Mouse (Mus musculus): ENCODE data around the gene Lrp10. TPM values are rescaled to one million over a fixed set of nuclear protein-coding genes. Genes with fewer than 3 reads are reported as not detected.

Gene Lrp10
- polyA plus RNA-seq, 1 experiment from 2014 or later, result 29.8 TPM

GRCm38 (mm10) chr14:54439610-54440009 lies 24.3 kb upstream of the Lrp10 start:
- Histone ChIP-seq H3K27me3 (no peaks in the 10 kb centered on the region), H3K9ac (no peak overlapping the region), H3K27ac (no peak overlapping the region), H3K4me3 (replicated peaks) (no peak overlapping the region), H3K4me2 (no peak overlapping the region), H3K36me3 (replicated peaks) (peaks cover 46% of the 10 kb centered on the region), H3K4me1 (peaks cover 4% of the 10 kb centered on the region; the same call in 1 of the 2 replicates), H3K9me3 (no peaks in the 10 kb centered on the region)
- no peak for ATAC-seq (ENCODE audit: low FRiP score)
- 45% methylated on average over 7 of the region's 7 CpGs for WGBS

DNA sequence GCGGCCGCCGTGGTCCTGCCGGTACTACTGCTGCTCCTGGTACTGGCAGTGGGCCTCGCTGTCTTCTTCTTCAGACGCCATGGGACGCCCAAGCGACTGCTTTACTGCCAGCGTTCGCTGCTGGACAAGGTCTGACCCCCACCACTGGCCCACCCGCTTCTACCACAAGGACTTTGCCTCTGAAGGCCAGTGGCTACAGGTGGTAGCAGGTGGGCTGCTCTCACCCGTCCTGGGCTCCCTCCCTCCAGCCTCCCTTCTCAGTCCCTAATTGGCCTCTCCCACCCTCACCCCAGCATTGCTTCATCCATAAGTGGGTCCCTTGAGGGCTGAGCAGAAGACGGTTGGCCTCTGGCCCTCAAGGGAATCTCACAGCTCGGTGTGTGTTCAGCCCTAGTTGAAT lies 23.4 kb upstream of the Lrp10 start:
- H3K27me3 ChIP-seq, result no peaks in the 10 kb centered on the region
- H3K27ac ChIP-seq, result no peak overlapping the region
- H3K9ac ChIP-seq, result no peak overlapping the region
- H3K4me3 ChIP-seq (replicated peaks), result no peak overlapping the region
- no peaks in the 10 kb centered on the region for H3K9me3 ChIP-seq
- WGBS, result 96% methylated on average over 14 of the region's 14 CpGs
- no peak for ATAC-seq (ENCODE audit: low FRiP score)
- H3K4me2 ChIP-seq, result no peak overlapping the region
- peaks cover 46% of the 10 kb centered on the region for H3K36me3 ChIP-seq (replicated peaks)
- peaks cover 4% of the 10 kb centered on the region; the same call in 1 of the 2 replicates for H3K4me1 ChIP-seq

- no peak overlapping the region for H3K4me3 ChIP-seq (replicated peaks)
- H3K4me1 ChIP-seq, result peaks cover 4% of the 10 kb centered on the region; the same call in 1 of the 2 replicates
- no peaks in the 10 kb centered on the region for H3K9me3 ChIP-seq
- ATAC-seq (ENCODE audit: low FRiP score), result no peak
- no peak overlapping the region for H3K4me2 ChIP-seq
- no peak overlapping the region for H3K9ac ChIP-seq
- peaks cover 43% of the 10 kb centered on the region for H3K36me3 ChIP-seq (replicated peaks)
- H3K27ac ChIP-seq, result no peak overlapping the region
- H3K27me3 ChIP-seq, result no peaks in the 10 kb centered on the region
- 85% methylated on average over 4 of the region's 4 CpGs for WGBS
Observed at GRCm38 (mm10) chr14:54441365-54441764, 22.6 kb upstream of the Lrp10 start.

- Histone ChIP-seq H3K9me3 (no peaks in the 10 kb centered on the region), H3K36me3 (replicated peaks) (peaks cover 38% of the 10 kb centered on the region), H3K27ac (no peak overlapping the region), H3K27me3 (no peaks in the 10 kb centered on the region), H3K4me3 (replicated peaks) (no peak overlapping the region), H3K4me1 (peaks cover 4% of the 10 kb centered on the region; the same call in 1 of the 2 replicates), H3K4me2 (no peak overlapping the region), H3K9ac (no peak overlapping the region)
- no peak for ATAC-seq (ENCODE audit: low FRiP score)
- 91% methylated on average over 3 of the region's 3 CpGs for WGBS
Observed at GRCm38 (mm10) chr14:54442548-54442947, 21.4 kb upstream of the Lrp10 start.

DNA sequence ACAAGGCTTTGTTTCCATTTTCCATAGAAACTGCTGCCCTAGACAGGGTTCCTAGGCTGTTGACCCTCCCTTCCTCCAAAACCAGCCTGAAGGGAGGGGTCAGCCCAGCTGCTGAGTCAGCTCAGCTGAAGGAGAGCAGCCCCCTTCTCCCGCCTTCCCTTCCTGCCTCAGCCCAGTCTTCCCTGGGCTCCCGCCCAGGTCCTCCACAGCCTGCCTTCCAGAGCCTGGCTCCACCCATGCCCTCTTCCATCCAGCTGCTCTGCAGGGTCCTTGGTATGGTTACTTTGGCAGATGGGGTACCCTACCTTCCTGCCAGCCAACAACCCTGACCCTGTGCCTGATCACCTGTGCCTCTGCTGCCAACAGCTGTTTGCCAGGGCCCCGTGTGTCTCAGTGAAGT lies 20.7 kb upstream of the Lrp10 start:
- Histone ChIP-seq H3K4me2 (no peak overlapping the region), H3K27me3 (no peaks in the 10 kb centered on the region), H3K9me3 (no peaks in the 10 kb centered on the region), H3K4me3 (replicated peaks) (no peak overlapping the region), H3K27ac (peak overlapping the region; percentile 15; the same call in 1 of the 2 replicates), H3K9ac (no peak overlapping the region), H3K36me3 (replicated peaks) (peaks cover 34% of the 10 kb centered on the region), H3K4me1 (peaks cover 4% of the 10 kb centered on the region; the same call in 1 of the 2 replicates)
- 0 out of 2 replicates have a peak, but pooled peaks have one; percentile 6 for ATAC-seq (ENCODE audit: low FRiP score)
- 32% methylated on average over 3 of the region's 3 CpGs for WGBS

GRCm38 (mm10) chr14:54443712-54444618 lies 20.0 kb upstream of the Lrp10 start:
- H3K9ac ChIP-seq, result no peak overlapping the region
- H3K4me3 ChIP-seq (replicated peaks), result no peak overlapping the region
- H3K4me1 ChIP-seq, result peaks cover 4% of the 10 kb centered on the region; the same call in 1 of the 2 replicates
- H3K36me3 ChIP-seq (replicated peaks), result peaks cover 26% of the 10 kb centered on the region
- no peak for ATAC-seq (ENCODE audit: low FRiP score)
- WGBS, result 66% methylated on average over 15 of the region's 15 CpGs
- no peaks in the 10 kb centered on the region for H3K9me3 ChIP-seq
- H3K27ac ChIP-seq, result no peak overlapping the region
- no peaks in the 10 kb centered on the region for H3K27me3 ChIP-seq
- no peak overlapping the region for H3K4me2 ChIP-seq

DNA sequence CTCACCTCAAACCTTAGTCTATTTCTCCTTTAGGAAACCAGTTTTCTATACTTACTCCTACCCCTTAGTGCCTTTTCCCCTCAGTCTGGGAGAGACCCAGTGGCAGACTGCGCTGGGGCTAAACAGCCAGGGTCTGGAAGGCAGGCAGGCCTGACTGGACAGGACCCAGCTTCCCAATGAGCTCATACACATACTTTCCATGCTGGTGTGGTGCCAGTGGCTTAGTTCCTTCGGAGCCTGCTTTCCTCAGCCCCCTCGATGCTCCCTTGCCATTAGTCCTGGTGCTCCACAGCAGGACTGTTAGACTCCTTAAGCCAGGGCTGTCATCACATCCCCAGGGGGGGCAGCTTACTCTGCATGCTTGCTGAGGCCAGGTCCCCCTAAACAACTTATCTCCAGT lies 18.5 kb upstream of the Lrp10 start:
- Histone ChIP-seq H3K36me3 (replicated peaks) (peaks cover 11% of the 10 kb centered on the region), H3K4me2 (no peak overlapping the region), H3K4me3 (replicated peaks) (no peak overlapping the region), H3K27ac (no peak overlapping the region), H3K9me3 (no peaks in the 10 kb centered on the region), H3K9ac (no peak overlapping the region), H3K4me1 (peaks cover 8% of the 10 kb centered on the region; the same call in 1 of the 2 replicates), H3K27me3 (no peaks in the 10 kb centered on the region)
- 69% methylated on average over 3 of the region's 3 CpGs for WGBS
- no peak for ATAC-seq (ENCODE audit: low FRiP score)

DNA sequence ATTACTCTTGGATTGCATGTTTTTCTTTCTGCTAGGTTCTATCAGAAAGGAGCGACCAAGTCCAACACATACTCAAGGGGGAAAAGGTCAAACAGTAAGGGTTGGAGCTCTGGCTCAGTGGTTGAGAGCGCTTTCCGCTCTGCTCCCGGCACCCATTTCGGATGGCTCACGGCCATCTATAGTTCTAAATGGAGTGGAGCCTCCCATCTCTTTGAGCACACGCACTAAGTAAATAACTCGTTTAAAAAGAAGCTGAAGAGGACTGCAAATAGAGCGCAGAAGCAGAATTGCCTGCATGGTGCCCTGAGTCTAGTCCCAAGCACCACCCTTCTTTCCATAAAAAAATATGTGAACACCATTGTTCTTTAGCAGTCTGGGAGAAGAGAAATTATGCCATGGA lies 10.4 kb upstream of the Lrp10 start:
- H3K27ac ChIP-seq, result no peak overlapping the region

DNA sequence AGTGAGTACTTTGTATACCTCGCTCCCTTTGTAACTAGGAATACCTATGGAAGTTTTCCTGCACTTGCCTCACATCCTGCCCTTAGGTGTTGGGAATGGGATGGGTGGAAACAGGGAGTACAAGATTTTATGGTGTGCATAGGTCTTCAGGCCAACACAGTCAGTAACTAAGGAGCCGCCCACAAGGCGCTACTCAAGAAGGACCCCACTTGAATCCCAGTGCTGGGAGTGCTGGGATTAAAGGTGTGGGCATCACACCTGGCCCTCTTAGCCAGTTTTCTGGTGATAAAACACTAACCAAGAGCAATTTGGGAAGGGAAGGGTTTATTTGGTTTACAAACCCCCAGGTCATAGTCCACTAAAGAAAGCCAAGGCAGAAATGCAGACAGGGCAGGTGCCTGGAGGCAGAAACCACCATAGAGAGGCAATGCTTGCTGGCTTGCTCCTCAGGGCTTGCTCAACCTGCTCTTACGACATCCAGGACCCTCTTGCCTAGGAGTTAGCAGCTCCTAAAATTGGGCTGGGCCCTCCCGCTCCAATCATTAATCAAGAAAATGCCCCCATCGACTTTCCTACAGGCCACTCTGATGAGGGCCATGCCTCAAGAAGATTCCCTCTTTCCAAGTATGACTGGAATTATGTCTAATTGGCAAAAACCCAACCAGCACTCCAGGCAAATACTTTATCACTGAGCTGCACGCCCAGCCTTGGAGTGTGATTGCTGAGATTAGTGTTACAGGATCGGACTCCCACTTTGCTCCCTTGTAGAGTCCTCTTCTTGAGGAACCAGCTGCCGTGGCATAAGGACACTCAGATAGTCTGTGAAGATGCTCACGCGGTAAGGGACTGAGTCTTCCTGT lies 9.0 kb upstream of the Lrp10 start:
- ATAC-seq (ENCODE audit: low FRiP score), result no peak
- no peaks in the 10 kb centered on the region for H3K27me3 ChIP-seq
- no peak overlapping the region for H3K4me3 ChIP-seq (replicated peaks)
- H3K9me3 ChIP-seq, result no peaks in the 10 kb centered on the region
- WGBS, result 82% methylated on average over 11 of the region's 11 CpGs
- H3K4me1 ChIP-seq, result no peaks in the 10 kb centered on the region
- H3K27ac ChIP-seq, result no peak overlapping the region
- no peak overlapping the region for H3K9ac ChIP-seq
- H3K4me2 ChIP-seq, result no peak overlapping the region
- no peaks in the 10 kb centered on the region for H3K36me3 ChIP-seq (replicated peaks)

More for the DNA sequence above, 10.4 kb upstream of the Lrp10 start:
- no peak overlapping the region for H3K4me2 ChIP-seq
- H3K4me3 ChIP-seq (replicated peaks), result no peak overlapping the region
- peaks cover 4% of the 10 kb centered on the region; the same call in 1 of the 2 replicates for H3K4me1 ChIP-seq
- H3K9ac ChIP-seq, result no peak overlapping the region
- H3K9me3 ChIP-seq, result no peaks in the 10 kb centered on the region
- no peaks in the 10 kb centered on the region for H3K27me3 ChIP-seq
- H3K36me3 ChIP-seq (replicated peaks), result no peaks in the 10 kb centered on the region
- ATAC-seq (ENCODE audit: low FRiP score), result no peak
- WGBS, result 89% methylated on average over 9 of the region's 9 CpGs

DNA sequence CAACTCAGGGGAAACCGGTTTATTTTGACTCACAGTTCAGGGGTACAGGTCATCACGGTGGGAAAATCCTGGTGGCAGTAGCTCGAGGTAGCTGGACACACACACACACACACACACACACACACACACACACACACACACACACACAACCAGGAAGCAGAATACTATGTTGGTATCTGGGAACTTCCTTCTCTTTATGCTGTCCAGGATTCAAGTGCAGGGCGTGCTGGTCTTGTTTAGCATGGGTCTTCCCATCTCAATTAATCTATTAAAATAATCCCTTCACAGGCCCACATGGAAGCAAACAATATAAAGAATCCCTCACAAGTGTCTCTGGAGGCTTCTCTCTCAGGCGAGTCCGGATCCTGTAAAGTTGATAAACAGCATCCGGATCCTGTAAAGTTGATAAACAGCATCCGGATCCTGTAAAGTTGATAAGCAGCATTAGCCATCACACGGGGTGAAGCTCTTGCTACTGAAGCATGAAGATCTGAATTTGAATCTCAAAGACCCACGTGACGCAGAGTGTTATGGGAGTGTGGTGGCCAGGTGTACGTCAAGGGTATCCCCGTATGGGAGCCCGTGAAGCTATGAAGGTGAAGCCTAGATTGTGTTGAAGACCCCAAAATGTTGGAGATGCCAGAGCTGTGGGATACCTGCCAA lies 5.9 kb upstream of the Lrp10 start:
- H3K27me3 ChIP-seq, result no peaks in the 10 kb centered on the region
- H3K27ac ChIP-seq, result no peak overlapping the region
- H3K36me3 ChIP-seq (replicated peaks), result no peaks in the 10 kb centered on the region
- H3K9me3 ChIP-seq, result no peaks in the 10 kb centered on the region
- WGBS, result 89% methylated on average over 14 of the region's 14 CpGs
- H3K4me2 ChIP-seq, result no peak overlapping the region
- no peak overlapping the region for H3K4me3 ChIP-seq (replicated peaks)
- no peak for ATAC-seq (ENCODE audit: low FRiP score)
- no peak overlapping the region for H3K9ac ChIP-seq
- H3K4me1 ChIP-seq, result no peaks in the 10 kb centered on the region

GRCm38 (mm10) chr14:54462146-54462545 lies 1.8 kb upstream of the Lrp10 start:
- no peak overlapping the region for H3K27ac ChIP-seq
- no peaks in the 10 kb centered on the region for H3K27me3 ChIP-seq
- ATAC-seq (ENCODE audit: low FRiP score), result no peak
- H3K4me3 ChIP-seq (replicated peaks), result no peak overlapping the region
- no peaks in the 10 kb centered on the region for H3K9me3 ChIP-seq
- peaks cover 7% of the 10 kb centered on the region; the same call in 1 of the 2 replicates for H3K4me1 ChIP-seq
- H3K9ac ChIP-seq, result no peak overlapping the region
- H3K4me2 ChIP-seq, result no peak overlapping the region
- H3K36me3 ChIP-seq (replicated peaks), result no peaks in the 10 kb centered on the region; the same call in 1 of the 2 replicates
- 82% methylated on average over 4 of the region's 4 CpGs for WGBS

All from forebrain, embryonic 12.5 days (tissue).